Mouse (Mus musculus): Measurements from ENCODE around the gene Phrf1.

GRCm38 (mm10) chr7:141220377-141220776 is 8.2 kb upstream of the Phrf1 start:
- TF ChIP-seq CTCF (IDR thresholded peaks at IDR 0.05; ENCODE audit: low read depth, low read length) (no peak), POLR2A (IDR thresholded peaks at IDR 0.05; ENCODE audit: borderline replicate concordance, low read depth, low read length) (no peak)
